Comparison of ENCODE assay signal across 19 mouse cellular contexts in the genomic region with DNA sequence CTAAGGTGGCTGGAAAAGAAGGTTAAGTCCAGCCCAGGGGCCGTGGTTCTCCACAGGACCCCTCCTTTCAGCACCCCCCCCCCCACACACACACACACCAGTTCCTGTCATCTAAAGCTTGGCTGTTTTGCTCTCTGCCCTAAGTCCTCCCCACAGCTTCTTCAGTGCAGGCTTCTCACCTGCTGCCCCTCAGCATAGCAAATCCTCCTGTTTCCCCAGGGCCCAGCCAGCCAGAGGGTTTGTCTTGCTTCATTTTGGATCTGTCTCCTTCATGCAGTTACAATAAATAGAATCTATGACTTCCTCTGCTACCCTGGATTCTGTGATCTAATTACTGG.
DNase-seq lines count a peak whose midpoint lies in the region; ATAC-seq and TF ChIP-seq lines count a peak whose summit lies in the region.
"Had no signal": no experiment of that assay in that cellular context is flagged by ENCODE, and none has a peak within 500 bp of the region (broad histone marks: within the 10 kb centered on the region; RNA-seq: fewer than 3 reads in every experiment).

No protein-coding gene starts in this region.

- H3K27ac ChIP-seq in hindbrain, embryonic 10.5 days: 0 out of 2 replicates have a peak overlapping the region, but pooled peaks have one; percentile 8
- no peak overlapping the region for H3K27ac ChIP-seq in hindbrain, embryonic 11.5 days (ENCODE audit: low read depth, low read length)
- H3K27ac ChIP-seq in forebrain, embryonic 13.5 days: peak overlapping the region; percentile 75
- peak overlapping the region; percentile 53 for H3K27ac ChIP-seq in hindbrain, embryonic 15.5 days (replicated peaks)
- H3K27ac ChIP-seq in midbrain, postnatal 0 days (ENCODE audit: low read depth, low read length): peak overlapping the region; percentile 60
- H3K27ac ChIP-seq: heart, embryonic 13.5 days had no signal

- intact Hi-C loops in left cerebral cortex, postnatal 14 days (cut with DNase I): no loop called here

- no peak for TF ChIP-seq CTCF in midbrain, postnatal 0 days (IDR thresholded peaks at IDR 0.05)

- H3K4me2 ChIP-seq in hindbrain, embryonic 11.5 days (replicated peaks; ENCODE audit: low read depth, low read length): no peak overlapping the region
- H3K4me2 ChIP-seq in forebrain, embryonic 13.5 days: peak overlapping the region; percentile 34; the same call in 1 of the 2 replicates
- 0 out of 2 replicates have a peak overlapping the region, but pooled peaks have one; percentile 15 for H3K4me2 ChIP-seq in hindbrain, embryonic 15.5 days
- no peak overlapping the region for H3K4me2 ChIP-seq in midbrain, postnatal 0 days (ENCODE audit: low read depth, low read length, poor library complexity, severe bottlenecking)
- H3K4me2 ChIP-seq: heart, embryonic 13.5 days had no signal

- H3K27me3 ChIP-seq in hindbrain, embryonic 10.5 days (ENCODE audit: insufficient read depth, poor library complexity, severe bottlenecking): no peaks in the 10 kb centered on the region
- H3K27me3 ChIP-seq in hindbrain, embryonic 11.5 days (ENCODE audit: control insufficient read depth, insufficient read depth, low read length): no peaks in the 10 kb centered on the region
- no peaks in the 10 kb centered on the region for H3K27me3 ChIP-seq in forebrain, embryonic 13.5 days
- H3K27me3 ChIP-seq in hindbrain, embryonic 15.5 days: no peaks in the 10 kb centered on the region
- H3K27me3 ChIP-seq in midbrain, postnatal 0 days (ENCODE audit: insufficient read depth, low read length): no peaks in the 10 kb centered on the region
- H3K27me3 ChIP-seq: CH12.LX; heart, embryonic 13.5 days had no signal

- DNase-seq in hindbrain, embryonic 10.5 days (ENCODE audit: low spot score): no peak
- DNase-seq in hindbrain, embryonic 11.5 days (ENCODE audit: low spot score): no peak
- DNase-seq in midbrain, postnatal 0 days (ENCODE audit: low spot score): no peak
- DNase-seq in embryo, embryonic 10.5 days (ENCODE audit: low spot score): no peak
- DNase-seq in right cerebral cortex, adult 18-20 months: no peak
- no peak for DNase-seq in left cerebral cortex, postnatal 14 days (ENCODE audit: low spot score in 2 of 2)
- DNase-seq: adrenal gland, adult 8-10 months; cerebellum, postnatal 14 days; heart, postnatal 36 days; kidney, postnatal 25 days; liver; lung, adult 18-20 months; right cerebral cortex, postnatal 25 days; thymus, postnatal 25 days had no signal

- H3K4me3 ChIP-seq in hindbrain, embryonic 10.5 days: no peak overlapping the region
- no peak overlapping the region for H3K4me3 ChIP-seq in hindbrain, embryonic 11.5 days (ENCODE audit: low read depth, low read length)
- no peak overlapping the region for H3K4me3 ChIP-seq in forebrain, embryonic 13.5 days
- no peak overlapping the region for H3K4me3 ChIP-seq in hindbrain, embryonic 15.5 days
- H3K4me3 ChIP-seq in midbrain, postnatal 0 days (ENCODE audit: low read depth, low read length): no peak overlapping the region
- H3K4me3 ChIP-seq: heart, embryonic 13.5 days had no signal

- peaks cover 14% of the 10 kb centered on the region for H3K4me1 ChIP-seq in hindbrain, embryonic 10.5 days (replicated peaks)
- no peaks in the 10 kb centered on the region for H3K4me1 ChIP-seq in hindbrain, embryonic 11.5 days (replicated peaks; ENCODE audit: control insufficient read depth, insufficient read depth, low read length)
- H3K4me1 ChIP-seq in forebrain, embryonic 13.5 days: peaks cover 22% of the 10 kb centered on the region
- peaks cover 16% of the 10 kb centered on the region for H3K4me1 ChIP-seq in hindbrain, embryonic 15.5 days (replicated peaks)
- H3K4me1 ChIP-seq in midbrain, postnatal 0 days (ENCODE audit: insufficient read depth, low read length): peaks cover 6% of the 10 kb centered on the region
- H3K4me1 ChIP-seq: heart, embryonic 13.5 days had no signal

- no peaks in the 10 kb centered on the region for H3K36me3 ChIP-seq in hindbrain, embryonic 10.5 days
- H3K36me3 ChIP-seq in hindbrain, embryonic 11.5 days (ENCODE audit: control insufficient read depth, insufficient read depth, low read length): no peaks in the 10 kb centered on the region
- no peaks in the 10 kb centered on the region for H3K36me3 ChIP-seq in forebrain, embryonic 13.5 days (ENCODE audit: poor library complexity, severe bottlenecking)
- H3K36me3 ChIP-seq in hindbrain, embryonic 15.5 days: no peaks in the 10 kb centered on the region
- no peaks in the 10 kb centered on the region for H3K36me3 ChIP-seq in midbrain, postnatal 0 days (ENCODE audit: insufficient read depth, low read length)
- H3K36me3 ChIP-seq: heart, embryonic 13.5 days had no signal

- 43% methylated on average over 1 of the region's 1 CpGs for WGBS in hindbrain, embryonic 10.5 days
- 25% methylated on average over 1 of the region's 1 CpGs for WGBS in hindbrain, embryonic 11.5 days
- 18% methylated on average over 1 of the region's 1 CpGs for WGBS in forebrain, embryonic 13.5 days
- WGBS in hindbrain, embryonic 15.5 days: 57% methylated on average over 1 of the region's 1 CpGs
- WGBS in midbrain, postnatal 0 days: 20% methylated on average over 1 of the region's 1 CpGs

- no peak overlapping the region for H3K9ac ChIP-seq in hindbrain, embryonic 11.5 days (ENCODE audit: low read depth, low read length)
- H3K9ac ChIP-seq in forebrain, embryonic 13.5 days: no peak overlapping the region
- H3K9ac ChIP-seq in hindbrain, embryonic 15.5 days: no peak overlapping the region
- H3K9ac ChIP-seq in midbrain, postnatal 0 days (replicated peaks; ENCODE audit: low read length, poor library complexity, severe bottlenecking): no peak overlapping the region
- H3K9ac ChIP-seq: heart, embryonic 13.5 days had no signal

- no peak for ATAC-seq in hindbrain, embryonic 11.5 days (ENCODE audit: low FRiP score)
- ATAC-seq in forebrain, embryonic 13.5 days: 0 out of 2 replicates have a peak, but pooled peaks have one; percentile 11
- ATAC-seq in hindbrain, embryonic 15.5 days (ENCODE audit: low FRiP score, low read depth): no peak
- no peak; the same call in 1 of the 2 replicates for ATAC-seq in midbrain, postnatal 0 days (ENCODE audit: low FRiP score)
- ATAC-seq: intestine, postnatal 0 days had no signal

- H3K9me3 ChIP-seq in hindbrain, embryonic 10.5 days: no peaks in the 10 kb centered on the region
- no peaks in the 10 kb centered on the region for H3K9me3 ChIP-seq in hindbrain, embryonic 11.5 days (ENCODE audit: control insufficient read depth, low read length)
- H3K9me3 ChIP-seq in forebrain, embryonic 13.5 days (replicated peaks): no peaks in the 10 kb centered on the region
- H3K9me3 ChIP-seq in hindbrain, embryonic 15.5 days: no peaks in the 10 kb centered on the region
- no peaks in the 10 kb centered on the region for H3K9me3 ChIP-seq in midbrain, postnatal 0 days (ENCODE audit: low read length)
- H3K9me3 ChIP-seq: heart, embryonic 13.5 days had no signal

Comparison
In these comparisons a context has a peak if more than half of its experiments do, and no peak if none do; other contexts are left out.
1. H3K4me2 ChIP-seq: peak in forebrain, embryonic 13.5 days (single experiment) and hindbrain, embryonic 15.5 days (single experiment); none in hindbrain, embryonic 11.5 days (single experiment) and midbrain, postnatal 0 days (single experiment).